Mouse (Mus musculus): ENCODE measurements around the gene Xcr1.

Gene Xcr1

GRCm38 (mm10) chr9:123861929-123862328 is at the start of gene Xcr1:
TSS of gene Xcr1 (minus strand) at chr9:123862029.
- in situ Hi-C loops (cut with MboI, MseI), result no loop called here

- in situ Hi-C loops (cut with MboI, MseI), result no loop called here
Observed at GRCm38 (mm10) chr9:123872049-123872448, 10.2 kb upstream of the Xcr1 start.

- in situ Hi-C loops (cut with MboI, MseI), result loop anchor here (5.0 kb wide), 2 partner anchors 58 to 273 kb away; no protein-coding TSS in a partner anchor
Observed at GRCm38 (mm10) chr9:123869167-123869784, 7.4 kb upstream of the Xcr1 start.

- in situ Hi-C loops (cut with MboI, MseI), result no loop called here
Observed at GRCm38 (mm10) chr9:123863641-123864040, 1.8 kb upstream of the Xcr1 start.

- in situ Hi-C loops (cut with MboI, MseI), result no loop called here
Observed at GRCm38 (mm10) chr9:123862895-123863616, 1.2 kb upstream of the Xcr1 start.

- in situ Hi-C loops (cut with MboI, MseI), result loop anchor here (5.0 kb wide), 1 partner anchor 400 kb away; no protein-coding TSS in a partner anchor
Observed at GRCm38 (mm10) chr9:123856836-123857235, 5.0 kb downstream of the Xcr1 start.

- in situ Hi-C loops (cut with MboI, MseI), result no loop called here
Observed at GRCm38 (mm10) chr9:123852449-123853390, 9.1 kb downstream of the Xcr1 start.

- in situ Hi-C loops (cut with MboI, MseI), result no loop called here
Observed at GRCm38 (mm10) chr9:123851713-123852448, 9.9 kb downstream of the Xcr1 start, which contains the start of gene Fyco1. TSS of gene Fyco1 (minus strand) at chr9:123851899.

- in situ Hi-C loops (cut with MboI, MseI), result no loop called here
Observed at GRCm38 (mm10) chr9:123851062-123851712, 10.6 kb downstream of the Xcr1 start.

GRCm38 (mm10) chr9:123850705-123851061 is 11.1 kb downstream of the Xcr1 start:
- in situ Hi-C loops (cut with MboI, MseI), result no loop called here

GRCm38 (mm10) chr9:123849976-123850695 is 11.7 kb downstream of the Xcr1 start:
- in situ Hi-C loops (cut with MboI, MseI), result no loop called here

GRCm38 (mm10) chr9:123846490-123846889 is 15.3 kb downstream of the Xcr1 start:
- in situ Hi-C loops (cut with MboI, MseI), result no loop called here

- in situ Hi-C loops (cut with MboI, MseI), result no loop called here
Observed at GRCm38 (mm10) chr9:123845120-123845519, 16.7 kb downstream of the Xcr1 start.

- in situ Hi-C loops (cut with MboI, MseI), result no loop called here
Observed at GRCm38 (mm10) chr9:123844468-123844867, 17.4 kb downstream of the Xcr1 start.

GRCm38 (mm10) chr9:123840243-123840642 is 21.6 kb downstream of the Xcr1 start:
- in situ Hi-C loops (cut with MboI, MseI), result no loop called here

GRCm38 (mm10) chr9:123835851-123836250 is 26.0 kb downstream of the Xcr1 start:
- in situ Hi-C loops (cut with MboI, MseI), result no loop called here

- in situ Hi-C loops (cut with MboI, MseI), result no loop called here
Observed at GRCm38 (mm10) chr9:123828916-123829315, 32.9 kb downstream of the Xcr1 start.

GRCm38 (mm10) chr9:123826631-123827030 is 35.2 kb downstream of the Xcr1 start:
- in situ Hi-C loops (cut with MboI, MseI), result no loop called here

GRCm38 (mm10) chr9:123818601-123819000 is 43.2 kb downstream of the Xcr1 start:
- in situ Hi-C loops (cut with MboI, MseI), result no loop called here

- in situ Hi-C loops (cut with MboI, MseI), result no loop called here
Observed at GRCm38 (mm10) chr9:123815996-123816395, 45.8 kb downstream of the Xcr1 start.
